Mouse (Mus musculus) left cerebral cortex, postnatal 4 days (tissue): Measurements from ENCODE around the gene Shkbp1. TPM values are rescaled to one million over a fixed set of nuclear protein-coding genes. Genes with fewer than 3 reads are reported as not detected.

ENCODE experiments used
- total RNA-seq, 2 experiments: library from RNA; stranded (reverse); gene quantifications; 2 replicates each; pipeline ENCODE4 v1.2.3; 2021

Shkbp1 gene
- total RNA-seq, 2 experiments from 2014 or later: 47.2 to 52.4 TPM

Other genes with a start within 250 kb of the Shkbp1 start
- gene Cyp2f2, start 236.1 kb downstream of the Shkbp1 start, total RNA-seq: not detected
- not detected for gene Cyp2t4, start 202.3 kb downstream of the Shkbp1 start, total RNA-seq
- gene Egln2, start 189.2 kb downstream of the Shkbp1 start, total RNA-seq: 10 to 100 TPM; 89.8 to 91.3 TPM
- gene Rab4b, start 177.1 kb downstream of the Shkbp1 start, total RNA-seq: 10 to 100 TPM; 86.0 to 89.0 TPM
- not detected for gene Gm21983, start 174.9 kb downstream of the Shkbp1 start, total RNA-seq
- 1 to 10 TPM; 2.3 to 2.4 TPM for gene Mia, start 174.9 kb downstream of the Shkbp1 start, total RNA-seq
- 10 to 100 TPM; 16.3 to 18.0 TPM for gene BC024978, start 160.2 kb downstream of the Shkbp1 start, total RNA-seq
- gene Snrpa, start 159.7 kb downstream of the Shkbp1 start, total RNA-seq: 100 to 1,000 TPM in 1 of 2 experiments, 10 to 100 TPM in 1; 98.6 to 110 TPM
- 10 to 100 TPM; 14.1 to 14.3 TPM for gene Itpkc, start 127.4 kb downstream of the Shkbp1 start, total RNA-seq
- gene Coq8b, start 123.0 kb downstream of the Shkbp1 start, total RNA-seq: 10 to 100 TPM; 23.6 to 27.0 TPM
- 100 to 1,000 TPM; 101 to 104 TPM for gene Numbl, start 97.6 kb downstream of the Shkbp1 start, total RNA-seq
- gene Ltbp4, start 18.3 kb downstream of the Shkbp1 start, total RNA-seq: 10 to 100 TPM; 41.9 to 52.7 TPM
- not detected for gene Gm20479, start 1.4 kb upstream of the Shkbp1 start, total RNA-seq
- 10 to 100 TPM; 75.3 to 82.5 TPM for gene Sptbn4, start 91.7 kb upstream of the Shkbp1 start, total RNA-seq
- gene Blvrb, start 92.0 kb upstream of the Shkbp1 start, total RNA-seq: 10 to 100 TPM in 1 of 2 experiments, 1 to 10 TPM in 1; 9.7 to 12.2 TPM
- 1 to 10 TPM; 3.1 to 3.2 TPM for gene Sertad3, start 117.7 kb upstream of the Shkbp1 start, total RNA-seq
- 1 to 10 TPM; 3.3 to 3.5 TPM for gene Sertad1, start 130.9 kb upstream of the Shkbp1 start, total RNA-seq
- gene Prx, start 143.3 kb upstream of the Shkbp1 start, total RNA-seq: 1 to 10 TPM; 2.6 to 2.7 TPM
- 1 to 10 TPM in 1 of 2 experiments, under 1 TPM in 1; 0.40 to 1.1 TPM for gene Hipk4, start 167.2 kb upstream of the Shkbp1 start, total RNA-seq
- gene Pld3, start 197.2 kb upstream of the Shkbp1 start, total RNA-seq: 100 to 1,000 TPM; 175 to 222 TPM
- gene 2310022A10Rik, start 197.2 kb upstream of the Shkbp1 start, total RNA-seq: 10 to 100 TPM; 27.4 to 33.1 TPM
- gene Akt2, start 235.5 kb upstream of the Shkbp1 start, total RNA-seq: 10 to 100 TPM; 68.1 to 72.0 TPM